Mouse (Mus musculus): Measurements from ENCODE around the gene Ntpcr. TPM values are rescaled to one million over a fixed set of nuclear protein-coding genes. Genes with fewer than 3 reads are reported as not detected.

Ntpcr gene
- polyA plus RNA-seq, 1 experiment from 2014 or later = 31.3 TPM

GRCm38 (mm10) chr8:125757106-125757496 is 27.3 kb downstream of the Ntpcr start:
- H3K27me3 ChIP-seq (ENCODE audit: control insufficient read depth, insufficient read depth, low read length) = no peaks in the 10 kb centered on the region
- no peaks in the 10 kb centered on the region for H3K4me1 ChIP-seq (ENCODE audit: control insufficient read depth, insufficient read depth, low read length)
- no peaks in the 10 kb centered on the region for H3K36me3 ChIP-seq (ENCODE audit: control insufficient read depth, insufficient read depth, low read length)
- H3K9me3 ChIP-seq (replicated peaks; ENCODE audit: control insufficient read depth, low read length) = no peaks in the 10 kb centered on the region
- peak; percentile 37; the same call in 1 of the 2 replicates for ATAC-seq (ENCODE audit: insufficient read depth, low FRiP score)
- no peak overlapping the region for H3K27ac ChIP-seq (ENCODE audit: low read length)
- no peak overlapping the region for H3K4me2 ChIP-seq (ENCODE audit: low read depth, low read length)
- WGBS = 53% methylated on average over 1 of the region's 1 CpGs
- H3K4me3 ChIP-seq (replicated peaks; ENCODE audit: low read length) = no peak overlapping the region
- H3K9ac ChIP-seq (ENCODE audit: low read length) = no peak overlapping the region

- WGBS = 46% methylated on average over 10 of the region's 10 CpGs
Measured at GRCm38 (mm10) chr8:125759022-125759421, 29.3 kb downstream of the Ntpcr start.

GRCm38 (mm10) chr8:125763066-125763786 is 33.5 kb downstream of the Ntpcr start:
- H3K4me2 ChIP-seq (ENCODE audit: low read depth, low read length) = no peak overlapping the region
- no peaks in the 10 kb centered on the region for H3K36me3 ChIP-seq (ENCODE audit: control insufficient read depth, insufficient read depth, low read length)
- no peak overlapping the region for H3K27ac ChIP-seq (ENCODE audit: low read length)
- no peak overlapping the region for H3K4me3 ChIP-seq (replicated peaks; ENCODE audit: low read length)
- H3K9ac ChIP-seq (ENCODE audit: low read length) = no peak overlapping the region
- WGBS = 85% methylated on average over 16 of the region's 16 CpGs
- H3K4me1 ChIP-seq (ENCODE audit: control insufficient read depth, insufficient read depth, low read length) = no peaks in the 10 kb centered on the region
- H3K9me3 ChIP-seq (replicated peaks; ENCODE audit: control insufficient read depth, low read length) = no peaks in the 10 kb centered on the region
- no peaks in the 10 kb centered on the region for H3K27me3 ChIP-seq (ENCODE audit: control insufficient read depth, insufficient read depth, low read length)
- ATAC-seq (ENCODE audit: insufficient read depth, low FRiP score) = no peak

More at GRCm38 (mm10) chr8:125759022-125759421, 29.3 kb downstream of the Ntpcr start:
- Histone ChIP-seq H3K9ac (ENCODE audit: low read length) (no peak overlapping the region), H3K4me3 (replicated peaks; ENCODE audit: low read length) (no peak overlapping the region), H3K4me2 (ENCODE audit: low read depth, low read length) (no peak overlapping the region), H3K27me3 (ENCODE audit: control insufficient read depth, insufficient read depth, low read length) (no peaks in the 10 kb centered on the region), H3K4me1 (ENCODE audit: control insufficient read depth, insufficient read depth, low read length) (no peaks in the 10 kb centered on the region), H3K27ac (ENCODE audit: low read length) (no peak overlapping the region), H3K36me3 (ENCODE audit: control insufficient read depth, insufficient read depth, low read length) (no peaks in the 10 kb centered on the region), H3K9me3 (replicated peaks; ENCODE audit: control insufficient read depth, low read length) (no peaks in the 10 kb centered on the region)
- no peak for ATAC-seq (ENCODE audit: insufficient read depth, low FRiP score)

- Histone ChIP-seq H3K36me3 (ENCODE audit: control insufficient read depth, insufficient read depth, low read length) (no peaks in the 10 kb centered on the region), H3K27ac (ENCODE audit: low read length) (no peak overlapping the region), H3K4me3 (replicated peaks; ENCODE audit: low read length) (no peak overlapping the region), H3K9me3 (replicated peaks; ENCODE audit: control insufficient read depth, low read length) (no peaks in the 10 kb centered on the region), H3K9ac (ENCODE audit: low read length) (no peak overlapping the region), H3K4me1 (ENCODE audit: control insufficient read depth, insufficient read depth, low read length) (no peaks in the 10 kb centered on the region), H3K27me3 (ENCODE audit: control insufficient read depth, insufficient read depth, low read length) (no peaks in the 10 kb centered on the region), H3K4me2 (ENCODE audit: low read depth, low read length) (no peak overlapping the region)
- 74% methylated on average over 10 of the region's 10 CpGs for WGBS
- no peak for ATAC-seq (ENCODE audit: insufficient read depth, low FRiP score)
Measured at GRCm38 (mm10) chr8:125768079-125768478, 38.3 kb downstream of the Ntpcr start.

- Histone ChIP-seq H3K4me2 (ENCODE audit: low read depth, low read length) (no peak overlapping the region), H3K36me3 (ENCODE audit: control insufficient read depth, insufficient read depth, low read length) (no peaks in the 10 kb centered on the region), H3K4me1 (ENCODE audit: control insufficient read depth, insufficient read depth, low read length) (no peaks in the 10 kb centered on the region), H3K27me3 (ENCODE audit: control insufficient read depth, insufficient read depth, low read length) (no peaks in the 10 kb centered on the region), H3K4me3 (replicated peaks; ENCODE audit: low read length) (no peak overlapping the region), H3K9ac (ENCODE audit: low read length) (no peak overlapping the region), H3K9me3 (replicated peaks; ENCODE audit: control insufficient read depth, low read length) (no peaks in the 10 kb centered on the region), H3K27ac (ENCODE audit: low read length) (no peak overlapping the region)
- no peak for ATAC-seq (ENCODE audit: insufficient read depth, low FRiP score)
- WGBS = 30% methylated on average over 2 of the region's 2 CpGs
Measured at GRCm38 (mm10) chr8:125772300-125772699, 42.5 kb downstream of the Ntpcr start.

GRCm38 (mm10) chr8:125773281-125773803 is 43.6 kb downstream of the Ntpcr start:
- no peaks in the 10 kb centered on the region for H3K9me3 ChIP-seq (replicated peaks; ENCODE audit: control insufficient read depth, low read length)
- ATAC-seq (ENCODE audit: insufficient read depth, low FRiP score) = no peak
- WGBS = 62% methylated on average over 7 of the region's 7 CpGs
- no peaks in the 10 kb centered on the region for H3K36me3 ChIP-seq (ENCODE audit: control insufficient read depth, insufficient read depth, low read length)
- H3K27ac ChIP-seq (ENCODE audit: low read length) = no peak overlapping the region
- H3K9ac ChIP-seq (ENCODE audit: low read length) = no peak overlapping the region
- H3K4me3 ChIP-seq (replicated peaks; ENCODE audit: low read length) = no peak overlapping the region
- 0 out of 2 replicates have a peak, but pooled peaks cover 5% of the 10 kb centered on the region for H3K4me1 ChIP-seq (ENCODE audit: control insufficient read depth, insufficient read depth, low read length)
- no peak overlapping the region for H3K4me2 ChIP-seq (ENCODE audit: low read depth, low read length)
- H3K27me3 ChIP-seq (ENCODE audit: control insufficient read depth, insufficient read depth, low read length) = no peaks in the 10 kb centered on the region

- Histone ChIP-seq H3K4me2 (ENCODE audit: low read depth, low read length) (no peak overlapping the region), H3K27ac (ENCODE audit: low read length) (no peak overlapping the region), H3K4me1 (ENCODE audit: control insufficient read depth, insufficient read depth, low read length) (0 out of 2 replicates have a peak, but pooled peaks cover 5% of the 10 kb centered on the region), H3K36me3 (ENCODE audit: control insufficient read depth, insufficient read depth, low read length) (no peaks in the 10 kb centered on the region), H3K9me3 (replicated peaks; ENCODE audit: control insufficient read depth, low read length) (no peaks in the 10 kb centered on the region), H3K4me3 (replicated peaks; ENCODE audit: low read length) (no peak overlapping the region), H3K27me3 (ENCODE audit: control insufficient read depth, insufficient read depth, low read length) (no peaks in the 10 kb centered on the region), H3K9ac (ENCODE audit: low read length) (no peak overlapping the region)
- no peak for ATAC-seq (ENCODE audit: insufficient read depth, low FRiP score)
- WGBS = 55% methylated on average over 3 of the region's 3 CpGs
Measured at GRCm38 (mm10) chr8:125775031-125775430, 45.3 kb downstream of the Ntpcr start.

GRCm38 (mm10) chr8:125776314-125776713 is 46.6 kb downstream of the Ntpcr start:
- Histone ChIP-seq H3K4me2 (ENCODE audit: low read depth, low read length) (no peak overlapping the region), H3K4me3 (replicated peaks; ENCODE audit: low read length) (no peak overlapping the region), H3K9ac (ENCODE audit: low read length) (no peak overlapping the region), H3K9me3 (replicated peaks; ENCODE audit: control insufficient read depth, low read length) (no peaks in the 10 kb centered on the region), H3K27ac (ENCODE audit: low read length) (no peak overlapping the region), H3K36me3 (ENCODE audit: control insufficient read depth, insufficient read depth, low read length) (no peaks in the 10 kb centered on the region), H3K4me1 (ENCODE audit: control insufficient read depth, insufficient read depth, low read length) (0 out of 2 replicates have a peak, but pooled peaks cover 5% of the 10 kb centered on the region), H3K27me3 (ENCODE audit: control insufficient read depth, insufficient read depth, low read length) (no peaks in the 10 kb centered on the region)
- no peak for ATAC-seq (ENCODE audit: insufficient read depth, low FRiP score)
- 89% methylated on average over 3 of the region's 3 CpGs for WGBS

GRCm38 (mm10) chr8:125776800-125777199 is 47.0 kb downstream of the Ntpcr start:
- H3K4me3 ChIP-seq (replicated peaks; ENCODE audit: low read length) = no peak overlapping the region
- peak overlapping the region; percentile 54; the same call in 1 of the 2 replicates for H3K27ac ChIP-seq (ENCODE audit: low read length)
- H3K36me3 ChIP-seq (ENCODE audit: control insufficient read depth, insufficient read depth, low read length) = no peaks in the 10 kb centered on the region
- 0 out of 2 replicates have a peak, but pooled peaks cover 5% of the 10 kb centered on the region for H3K4me1 ChIP-seq (ENCODE audit: control insufficient read depth, insufficient read depth, low read length)
- no peak overlapping the region for H3K9ac ChIP-seq (ENCODE audit: low read length)
- no peaks in the 10 kb centered on the region for H3K9me3 ChIP-seq (replicated peaks; ENCODE audit: control insufficient read depth, low read length)
- no peaks in the 10 kb centered on the region for H3K27me3 ChIP-seq (ENCODE audit: control insufficient read depth, insufficient read depth, low read length)
- WGBS = 39% methylated on average over 6 of the region's 6 CpGs
- peak; percentile 31; the same call in 1 of the 2 replicates for ATAC-seq (ENCODE audit: insufficient read depth, low FRiP score)
- H3K4me2 ChIP-seq (ENCODE audit: low read depth, low read length) = no peak overlapping the region

Data from stomach, embryonic 16.5 days (tissue).